Mouse (Mus musculus) gonadal fat pad, adult 2 months (tissue): ENCODE results near the gene Dcst2. TPM values are rescaled to one million over a fixed set of nuclear protein-coding genes. Genes with fewer than 3 reads are reported as not detected.

Experiments used
- DNase-seq: peaks from one replicate; pipeline ENCODE4 v3.0.0-alpha.2; 2012; ENCODE audit warnings: low read depth
- polyA plus RNA-seq: library from polyadenylated mRNA; depleted of rRNA; stranded (reverse); fragments of >200 nt; gene quantifications from 2 replicates; pipeline ENCODE4 v1.2.3, GENCODE M21; 2012

Gene Dcst2
- polyA plus RNA-seq, 1 experiment: 2.5 TPM

DNA sequence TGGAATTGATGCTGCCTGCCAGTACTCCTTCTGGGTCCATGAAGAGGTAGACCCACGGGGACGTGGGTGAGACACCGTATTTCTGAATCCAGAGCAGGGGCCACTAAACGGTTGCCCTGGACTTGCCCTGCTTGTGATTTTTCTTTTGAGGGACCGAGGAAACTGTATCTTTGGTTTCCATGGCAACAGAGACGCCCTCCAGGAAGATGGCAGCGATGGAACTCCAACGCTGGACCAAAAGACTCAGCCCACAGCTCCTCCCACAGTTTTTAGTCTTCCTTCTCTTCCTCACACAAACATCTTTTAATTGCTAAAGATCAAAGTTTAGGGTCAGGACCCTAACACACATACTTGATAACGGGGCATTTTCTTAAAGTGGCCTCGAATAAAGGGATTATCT lies 29.8 kb upstream of the Dcst2 start:
- DNase-seq: no peak

DNA sequence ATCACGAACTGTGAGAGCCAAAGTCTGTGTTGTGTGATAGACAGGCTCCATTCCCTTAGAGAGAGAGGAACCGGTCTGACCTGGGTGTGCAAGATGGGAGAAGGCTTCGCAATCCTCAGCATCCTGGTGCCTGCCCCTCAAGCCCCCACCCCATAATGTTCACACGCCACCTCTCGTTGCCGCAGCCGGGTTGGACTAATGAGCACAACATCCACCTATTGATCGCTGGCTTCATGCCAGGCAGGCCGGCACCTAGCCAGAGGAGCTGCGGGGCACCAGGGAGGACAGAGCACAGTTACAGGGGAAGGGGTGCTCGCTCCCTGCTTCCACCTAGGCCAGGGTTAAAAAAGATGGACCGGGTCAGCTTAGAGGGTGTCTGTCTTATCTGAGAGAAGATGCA lies 29.3 kb upstream of the Dcst2 start:
- DNase-seq: no peak

DNA sequence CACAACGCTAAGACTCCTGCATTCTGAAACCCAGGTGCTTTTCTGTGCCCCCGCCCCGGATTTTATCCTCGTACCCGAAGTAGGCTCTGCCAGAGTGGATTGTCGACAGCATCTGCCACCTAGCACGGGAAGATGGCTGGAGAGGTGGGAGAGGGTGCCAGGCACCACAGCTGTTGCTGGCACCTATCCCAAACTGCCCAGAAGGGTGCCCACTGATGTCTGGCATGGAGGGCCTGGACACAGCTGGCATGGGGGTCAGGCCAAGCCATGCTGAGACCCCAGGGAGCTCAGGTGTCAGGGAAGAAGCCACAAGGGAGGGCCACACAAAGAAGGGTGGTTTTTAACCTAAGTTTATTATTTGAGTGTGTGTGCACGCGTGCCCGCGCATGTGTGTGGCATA lies 28.7 kb upstream of the Dcst2 start:
- no peak for DNase-seq

DNA sequence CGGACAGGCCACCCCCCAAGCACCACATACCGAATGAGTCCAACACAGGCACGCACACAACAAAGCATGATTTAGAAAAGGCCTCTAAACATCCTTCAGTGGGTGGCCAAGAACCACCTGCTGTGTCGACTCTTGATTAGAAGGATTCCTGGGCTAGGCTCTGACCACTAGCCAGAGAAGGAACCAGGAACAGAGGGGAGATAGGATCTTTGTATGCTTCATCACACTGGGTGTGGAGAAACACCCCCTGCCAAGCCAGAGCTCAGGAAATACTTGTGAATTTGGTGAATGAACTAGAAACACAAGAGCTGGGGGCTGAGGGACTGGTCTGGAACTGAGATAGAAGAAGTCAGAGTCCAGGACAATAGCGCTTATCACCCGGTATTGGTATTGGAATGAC lies 25.2 kb upstream of the Dcst2 start:
- DNase-seq: no peak

DNA sequence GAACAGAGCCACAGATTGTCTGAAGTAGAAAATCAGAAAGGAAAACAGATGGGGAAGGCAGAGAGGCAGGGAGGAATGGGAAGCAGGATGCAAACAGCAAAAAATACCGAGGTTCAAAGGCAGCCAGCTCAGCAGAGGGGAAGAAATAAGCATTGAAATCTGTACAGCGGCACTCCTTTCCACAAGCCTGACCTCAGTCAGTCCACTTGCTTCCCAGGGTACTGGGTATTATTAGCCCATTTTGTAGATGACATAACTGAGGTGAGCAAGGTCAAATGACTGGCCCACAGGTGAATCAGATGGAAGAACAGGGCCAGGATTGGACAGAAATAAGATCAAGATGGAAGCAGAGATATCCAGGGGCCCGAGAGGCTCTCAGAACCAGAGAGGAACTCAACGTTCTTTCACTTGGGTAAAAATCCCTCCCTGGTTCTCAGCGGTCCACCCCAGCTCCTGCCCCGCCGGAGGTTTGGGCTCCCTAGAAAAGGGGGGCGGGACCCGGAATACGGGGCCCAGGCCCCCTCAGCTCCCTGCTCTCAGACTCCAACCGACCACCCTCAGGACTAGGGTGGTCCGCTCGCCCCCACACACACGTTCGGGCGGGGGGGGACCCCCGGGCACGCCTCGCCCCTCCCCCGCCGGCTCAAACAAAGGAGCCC lies 24.6 kb upstream of the Dcst2 start:
- no peak for DNase-seq

DNA sequence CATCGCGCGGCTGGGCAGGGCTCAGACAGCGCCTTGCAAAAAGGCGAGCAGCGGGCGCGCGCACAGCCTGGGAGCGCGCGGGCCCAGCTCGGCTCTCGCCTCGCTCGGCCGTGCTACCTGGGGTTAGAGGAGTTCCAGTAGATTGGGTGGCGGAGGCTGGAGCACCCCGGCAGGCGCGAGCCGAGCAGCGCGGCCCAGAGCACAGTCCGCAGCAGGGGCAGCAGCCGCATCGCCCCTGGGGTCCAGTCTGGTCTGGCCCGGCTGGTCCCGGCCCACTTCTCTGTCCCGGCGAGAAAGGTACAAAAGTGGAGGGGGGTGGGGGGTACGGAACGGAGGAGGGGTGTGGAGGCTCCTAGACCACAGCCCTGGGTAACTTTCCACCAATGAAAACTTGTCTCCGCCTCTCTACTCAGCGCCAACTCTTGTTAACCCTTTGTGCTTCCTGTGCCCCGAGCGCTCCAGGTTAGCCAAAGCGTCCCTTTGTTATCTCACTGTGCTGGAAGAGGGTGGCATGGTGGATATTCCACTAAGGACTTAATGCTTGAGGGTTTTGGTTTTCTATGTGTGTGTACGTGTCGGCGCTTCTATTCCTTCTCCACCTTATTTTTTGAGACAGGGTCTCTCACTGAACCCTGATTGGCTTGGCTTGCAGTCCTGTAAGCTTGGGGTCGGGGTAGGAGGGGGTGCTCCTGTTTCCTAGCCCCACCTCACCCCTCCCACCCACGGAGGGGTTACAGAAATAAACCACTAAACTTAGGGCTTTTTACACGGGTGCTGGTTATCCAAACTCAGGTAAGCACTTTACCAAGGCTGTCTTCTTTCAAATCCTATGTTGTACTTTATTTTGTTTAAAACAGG lies 23.8 kb upstream of the Dcst2 start, which contains the start of gene Efna4:
Gene Efna4, minus strand, starts transcription at position 308 of the 858 bp plus-strand sequence.
- no peak for DNase-seq

DNA sequence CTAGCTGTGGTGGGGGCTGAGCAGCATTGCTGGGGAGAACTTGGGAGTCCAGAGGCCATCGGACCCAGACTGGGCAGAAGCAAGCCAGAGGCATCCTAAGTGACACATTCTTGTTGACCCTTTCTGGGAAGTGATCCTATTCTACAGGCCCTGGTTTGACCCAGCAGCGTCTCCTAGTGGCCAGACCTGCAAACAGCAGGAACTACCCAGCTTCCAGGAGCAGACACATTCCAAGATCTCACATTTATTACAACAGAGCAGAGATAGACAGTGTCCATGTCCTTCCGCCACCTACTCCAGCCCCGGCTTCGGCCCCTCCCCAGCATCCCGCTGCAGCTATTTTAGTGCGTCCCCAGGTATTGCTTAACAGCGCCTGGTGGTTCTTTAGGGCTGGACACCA lies 22.4 kb upstream of the Dcst2 start:
- DNase-seq: no peak

DNA sequence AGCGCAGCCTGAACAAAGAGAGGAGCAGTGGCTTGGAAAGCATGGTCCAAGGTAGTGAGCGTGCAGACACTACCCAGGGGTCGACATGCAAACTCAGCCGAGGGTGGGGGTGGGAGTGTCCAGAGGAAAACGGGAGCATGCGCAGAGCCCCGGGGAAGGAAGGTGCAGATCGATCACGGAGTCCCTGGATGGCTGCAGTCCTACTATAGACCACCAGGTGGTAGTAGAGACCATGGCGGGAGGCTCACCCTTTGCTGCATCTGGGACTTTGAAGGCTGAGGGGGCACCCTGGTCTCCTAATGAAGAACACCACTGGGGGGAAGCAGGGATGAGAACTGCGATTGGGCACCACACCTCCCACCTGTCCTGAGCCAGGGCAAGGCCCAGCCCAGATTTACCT lies 21.3 kb upstream of the Dcst2 start:
- no peak for DNase-seq

DNA sequence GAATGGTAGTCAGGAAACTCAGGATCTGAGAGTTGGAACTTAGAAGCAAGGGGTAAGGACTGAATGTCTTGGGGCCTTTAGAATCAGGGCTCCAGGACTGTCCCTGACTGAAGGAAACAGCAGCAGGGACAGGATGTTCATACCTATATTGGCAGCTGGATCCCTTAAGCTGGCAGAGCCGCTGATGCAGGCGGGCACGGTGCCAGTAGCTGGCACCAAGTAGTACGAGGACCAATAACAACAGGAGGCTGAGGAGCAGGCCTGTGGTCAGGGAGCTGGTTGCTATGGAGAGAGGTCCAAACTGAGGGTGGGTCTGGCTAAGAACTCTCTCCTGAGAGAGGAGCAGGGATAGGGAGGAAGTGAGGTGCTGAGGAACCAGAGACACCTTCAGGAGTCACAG lies 20.0 kb upstream of the Dcst2 start:
- no peak for DNase-seq

DNA sequence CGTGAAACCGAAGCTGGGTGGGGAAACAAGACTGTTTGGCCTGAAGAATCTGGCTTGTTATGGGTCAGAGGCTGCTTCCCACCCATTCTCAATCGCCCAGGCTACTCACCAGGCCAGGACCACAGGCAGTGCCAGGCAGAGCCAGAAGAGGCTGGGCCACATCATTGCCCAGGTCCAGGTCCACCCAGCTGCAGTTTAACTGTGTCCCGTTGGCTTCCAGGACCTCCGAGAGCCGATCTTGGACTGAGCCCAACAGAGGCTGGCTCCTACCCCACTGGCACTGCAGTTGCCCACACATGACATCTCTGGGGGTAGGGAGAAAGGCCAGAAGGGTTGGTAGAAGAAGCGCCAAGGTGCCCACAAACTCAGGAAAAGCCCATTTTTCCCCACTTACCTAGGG lies 18.5 kb upstream of the Dcst2 start:
- no peak for DNase-seq

DNA sequence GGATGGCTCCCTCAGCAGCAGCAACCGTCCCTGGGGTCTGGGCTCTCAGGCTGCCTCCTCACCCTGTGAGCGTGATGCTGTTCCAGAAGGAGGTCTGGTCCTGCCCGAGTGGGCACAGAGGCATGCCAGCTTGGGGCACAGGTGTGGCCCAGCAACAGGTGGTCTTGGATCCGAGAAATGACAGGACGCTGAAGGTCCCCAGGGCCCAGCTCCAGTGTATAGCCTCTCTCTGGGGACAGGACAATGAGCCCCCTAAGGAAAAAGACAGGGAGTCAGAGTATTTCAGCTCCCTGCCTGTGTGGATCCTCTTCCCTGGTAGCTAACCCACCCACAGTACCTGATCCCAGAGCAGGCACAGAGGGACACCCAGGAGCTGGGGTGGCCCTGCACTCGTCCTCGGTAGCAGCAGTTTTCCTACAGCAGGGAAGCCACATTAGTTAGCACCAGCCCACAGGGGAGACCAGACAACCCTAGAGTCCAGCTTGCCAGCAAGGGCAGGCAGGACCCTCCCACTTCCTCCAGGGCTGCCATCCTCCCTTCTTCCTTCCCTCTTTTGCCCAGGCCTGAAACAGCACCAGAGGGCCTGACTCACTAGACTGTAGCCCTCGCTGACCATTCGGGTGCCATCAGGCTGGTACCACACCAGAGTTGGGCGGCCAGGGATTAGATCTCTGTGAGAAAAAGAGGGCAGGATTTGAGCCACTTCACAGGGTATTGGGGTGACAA lies 14.8 kb upstream of the Dcst2 start:
- no peak for DNase-seq

DNA sequence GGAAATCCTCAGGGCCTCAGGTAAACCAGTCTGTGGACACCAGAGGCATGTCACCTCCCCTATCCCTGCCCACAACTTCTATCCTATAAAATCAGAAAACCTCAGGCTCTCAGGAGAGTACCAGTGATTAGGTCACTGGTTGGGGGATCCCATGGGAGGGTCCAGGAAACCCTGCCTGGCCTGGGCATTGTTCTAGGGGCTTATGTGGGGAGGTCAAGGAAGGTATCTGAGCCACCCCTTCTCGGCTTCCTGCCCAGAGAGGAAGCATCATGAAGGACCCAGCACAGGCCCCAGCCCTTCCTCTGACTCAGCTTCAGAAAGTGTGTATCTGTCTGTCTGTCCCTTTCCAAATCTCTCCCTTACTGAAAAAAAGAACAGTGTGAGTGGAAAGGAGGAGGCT lies 13.9 kb upstream of the Dcst2 start:
- no peak for DNase-seq

DNA sequence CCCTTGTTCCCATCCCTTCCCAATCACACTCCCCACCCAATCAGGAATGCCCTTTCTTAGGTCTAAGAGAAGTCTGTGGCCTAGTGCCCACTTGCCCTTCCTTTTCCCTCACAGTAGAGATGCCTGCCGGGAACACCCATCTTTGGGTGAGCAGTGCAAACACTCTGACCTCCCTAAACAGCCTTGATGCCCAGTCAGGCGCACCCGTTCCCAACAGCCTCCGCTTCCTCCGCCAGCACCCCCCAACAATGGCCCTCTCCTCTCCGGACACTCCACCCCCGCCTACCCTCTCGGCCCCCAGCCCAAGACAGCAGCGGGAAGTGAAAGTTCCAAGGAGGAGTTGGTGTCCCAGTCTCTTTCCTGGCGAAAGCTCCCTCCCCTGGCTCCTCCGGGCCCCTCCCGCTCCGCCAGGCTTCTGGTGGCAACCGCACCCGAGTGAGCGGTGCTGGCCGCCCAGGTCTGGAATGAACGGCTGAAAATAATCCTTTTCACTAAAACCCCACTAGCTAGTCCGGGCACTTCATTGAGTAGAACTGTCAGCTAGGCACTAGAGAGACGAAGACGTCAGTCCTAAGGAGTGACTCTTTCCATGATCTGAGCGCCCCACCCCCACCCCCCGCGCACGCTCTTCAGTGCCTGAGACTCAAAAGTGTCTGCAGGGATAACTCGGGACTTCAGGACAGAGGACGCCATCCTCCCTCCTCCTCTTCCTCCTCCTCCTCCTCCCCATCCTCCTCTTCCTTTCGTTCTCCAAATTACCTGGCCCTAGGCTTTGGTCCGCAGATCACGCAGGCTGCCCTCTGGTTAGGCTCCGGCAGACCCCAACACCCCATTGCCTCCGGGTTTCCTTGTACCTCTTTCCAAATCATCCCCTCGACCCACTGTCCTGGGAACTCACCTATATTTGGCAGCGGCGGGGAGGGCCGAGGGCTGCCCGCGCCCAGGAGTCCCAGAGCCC lies 12.6 kb upstream of the Dcst2 start:
- DNase-seq: no peak

DNA sequence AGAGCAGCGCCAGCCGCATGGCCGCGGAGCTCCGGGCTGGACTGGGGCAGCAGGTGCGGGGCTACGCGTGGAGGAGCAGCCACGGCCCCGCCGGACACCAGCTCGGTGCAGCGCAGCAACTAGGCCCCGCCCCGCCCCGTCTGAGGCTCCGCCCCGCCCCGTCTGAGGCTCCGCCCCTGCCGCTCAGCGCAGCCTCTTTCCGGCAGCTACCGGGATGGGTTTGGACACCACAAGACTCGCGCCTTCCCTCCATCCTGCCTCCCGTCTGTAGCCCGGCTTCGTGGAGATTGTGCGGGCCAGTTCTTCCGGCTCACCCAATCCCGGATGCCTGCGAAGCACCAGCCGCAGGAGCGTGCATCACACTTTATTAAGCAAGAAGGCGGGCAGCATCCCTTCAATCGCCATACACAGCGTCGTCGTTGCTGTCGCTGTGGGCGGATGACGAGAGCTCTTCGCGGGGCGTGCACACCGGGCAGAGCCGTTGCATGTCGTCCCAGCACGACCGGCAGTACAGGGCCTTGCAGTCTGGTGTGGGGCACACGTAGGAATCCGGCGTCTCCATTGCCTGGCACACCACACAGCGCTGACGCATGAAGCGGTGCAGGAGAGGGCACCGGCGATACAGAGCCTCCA lies 11.8 kb upstream of the Dcst2 start, which contains the start of gene Adam15:
Gene Adam15, minus strand, starts transcription at position 128 of the 633 bp plus-strand sequence.
- DNase-seq: no peak

DNA sequence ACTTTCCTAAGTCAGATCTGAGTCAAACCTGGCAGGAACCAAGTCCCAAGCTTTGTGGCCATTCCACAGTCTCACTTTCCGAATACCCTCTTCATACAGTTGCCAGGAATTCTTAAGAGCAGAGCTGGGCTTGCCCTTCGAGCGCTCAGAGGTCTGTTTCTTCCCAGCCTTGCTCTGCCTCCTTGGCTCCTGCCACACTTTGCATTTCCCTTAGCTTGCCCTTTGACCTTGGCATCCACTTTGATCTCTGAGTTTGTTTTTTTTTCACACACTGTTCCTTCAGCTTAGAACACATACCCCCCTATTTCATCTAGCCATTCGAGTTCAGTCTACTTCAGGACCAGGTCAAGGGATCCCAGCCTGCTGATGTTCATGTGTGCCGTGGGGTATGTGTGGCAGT lies 10.5 kb upstream of the Dcst2 start:
- no peak for DNase-seq

DNA sequence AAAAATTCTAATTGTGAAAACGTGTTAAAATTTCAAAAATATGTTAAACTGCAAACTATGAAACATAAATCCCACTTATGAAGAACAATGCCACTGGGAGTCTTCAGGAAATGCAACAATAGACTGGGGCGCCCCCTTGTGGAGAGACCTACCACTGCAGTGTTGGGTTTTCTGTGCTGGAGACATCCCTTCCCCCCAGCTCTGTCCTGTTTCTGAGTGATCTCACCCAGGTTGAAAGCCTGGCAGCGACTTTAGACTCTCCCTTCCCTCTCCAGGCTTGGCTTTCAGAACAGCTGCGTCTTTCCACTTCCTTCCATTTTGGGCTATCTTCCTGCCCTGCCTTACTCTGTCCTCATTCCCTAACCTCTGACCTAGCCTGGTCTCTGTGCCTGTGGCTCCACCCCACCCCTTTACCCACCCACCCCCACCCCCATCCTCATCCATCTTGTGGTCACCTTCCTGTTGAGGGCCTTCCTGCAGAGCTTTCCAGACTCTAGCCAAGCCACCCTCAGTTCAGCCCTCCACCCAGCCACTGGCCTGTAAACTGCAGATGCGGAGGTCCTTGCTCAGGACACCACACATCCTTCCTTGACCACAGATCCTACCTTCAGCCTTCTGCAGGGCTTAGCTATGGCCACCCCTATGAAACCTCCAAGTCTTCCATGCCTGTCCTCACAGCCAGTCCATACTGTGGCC lies 6.8 kb upstream of the Dcst2 start:
- DNase-seq: no peak

DNA sequence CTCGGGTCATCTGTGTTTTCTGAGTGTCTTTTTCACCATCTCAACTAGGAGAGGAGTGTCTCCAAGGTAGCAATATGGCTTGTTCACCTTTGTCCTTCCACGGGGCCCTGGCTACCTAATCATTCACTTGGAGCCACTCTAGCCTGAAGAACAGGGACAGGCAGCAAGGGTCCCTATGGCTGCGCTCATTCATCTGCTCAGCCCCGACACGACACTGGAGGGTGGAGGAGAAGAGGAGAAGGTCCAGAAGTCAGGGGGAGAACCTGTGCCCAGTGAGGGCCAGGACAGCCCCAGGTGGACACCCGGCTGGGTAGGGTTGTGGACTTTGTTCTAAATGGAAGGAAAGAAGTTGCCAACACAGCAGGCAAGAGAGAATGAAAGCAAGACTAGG lies 6.3 kb upstream of the Dcst2 start:
- DNase-seq: no peak

DNA sequence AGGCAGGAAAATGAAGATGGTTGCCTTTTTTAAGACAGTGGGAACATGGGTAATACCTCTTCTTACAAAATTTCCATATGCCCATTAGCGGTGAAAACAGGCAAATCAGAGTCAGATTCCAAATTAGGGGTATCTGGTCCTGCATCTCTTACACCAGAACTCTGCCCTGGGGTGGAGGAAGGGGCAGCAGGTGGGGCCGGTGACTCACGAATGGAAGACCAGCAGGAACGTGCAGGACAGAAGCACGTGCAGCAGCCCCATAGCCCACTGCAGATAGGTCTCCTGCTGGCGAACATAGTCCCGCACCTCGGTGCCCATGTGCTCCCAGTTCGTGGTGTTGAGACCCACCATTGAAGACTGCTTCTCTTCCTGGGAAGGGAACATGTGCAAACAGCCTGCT lies 5.7 kb upstream of the Dcst2 start:
- DNase-seq: no peak

DNA sequence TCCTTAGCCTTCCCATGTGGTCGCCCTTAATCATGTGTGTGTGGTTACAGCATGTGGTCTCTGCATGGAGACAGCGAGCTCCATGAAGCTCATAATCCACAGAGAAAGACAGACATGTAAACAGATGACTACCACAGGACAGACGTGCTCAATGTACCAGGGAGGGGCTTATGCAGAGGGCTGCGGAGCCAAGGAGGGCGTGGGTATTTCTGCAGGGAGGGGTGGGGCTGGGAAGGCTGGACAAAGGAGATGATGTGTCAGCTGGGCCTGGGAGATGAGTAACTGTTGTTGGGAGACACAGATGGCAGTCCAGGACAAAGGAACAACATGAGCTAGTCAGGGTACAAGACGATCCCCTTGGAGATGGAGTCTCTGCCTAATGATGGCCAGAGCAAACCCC lies 2.1 kb upstream of the Dcst2 start:
- no peak for DNase-seq

DNA sequence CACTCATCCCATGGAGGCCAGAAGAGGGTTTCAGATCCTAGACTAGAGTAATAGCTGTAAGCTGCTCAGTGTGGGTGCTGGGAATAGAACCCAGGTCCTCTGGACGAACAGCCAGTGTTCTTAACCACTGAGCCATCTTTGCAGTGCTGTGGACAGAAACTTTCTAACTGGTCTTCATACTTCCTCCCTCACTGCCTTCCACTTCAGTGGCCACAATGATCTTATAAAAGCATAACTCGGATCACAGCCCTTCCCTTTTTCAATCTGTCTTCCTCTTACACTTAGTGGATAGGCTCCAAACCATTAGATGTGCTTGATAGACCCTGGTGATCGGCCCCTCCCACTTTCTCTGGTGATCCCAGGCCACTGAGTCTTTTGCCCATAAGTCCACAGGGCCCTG lies 1.5 kb upstream of the Dcst2 start:
- DNase-seq: no peak
